Comparison of ENCODE assay signal across 9 mouse cellular contexts in the genomic region with DNA sequence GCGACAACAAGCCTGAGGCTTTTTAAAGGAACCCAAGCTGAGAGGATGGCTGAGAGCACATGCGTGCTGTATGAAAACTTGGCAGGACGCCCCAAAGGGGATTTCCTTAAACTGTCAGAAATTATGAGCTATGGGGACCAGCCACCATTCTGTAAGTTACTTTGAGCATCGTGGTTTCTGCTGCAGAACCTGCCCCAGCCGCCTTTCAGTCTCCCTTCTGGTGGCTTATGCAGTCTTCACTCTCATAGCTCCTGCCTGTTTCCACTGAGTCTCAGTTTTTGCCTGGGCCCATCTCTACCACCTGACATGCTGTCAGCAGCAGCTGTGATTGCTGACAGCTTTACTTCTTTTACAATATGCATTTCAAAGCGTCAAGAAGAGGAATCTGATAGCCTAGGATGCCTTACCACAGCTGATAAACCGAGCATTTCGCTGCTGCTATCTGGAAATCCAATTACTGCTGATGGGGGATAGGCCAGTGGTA. TPM values are rescaled to one million over a fixed set of nuclear protein-coding genes. Genes with fewer than 3 reads are reported as not detected.
DNase-seq lines count a peak whose midpoint lies in the region; ATAC-seq and TF ChIP-seq lines count a peak whose summit lies in the region.
"Had no signal": no experiment of that assay in that cellular context is flagged by ENCODE, and none has a peak within 500 bp of the region (broad histone marks: within the 10 kb centered on the region; RNA-seq: fewer than 3 reads in every experiment).

No protein-coding gene starts in this region.

- peaks cover 5 to 9% of the 10 kb centered on the region in 2 experiments; a peak in 2 of 4 replicates for H3K4me1 ChIP-seq in CH12.LX (ENCODE audit: control insufficient read depth in 1 of 2, insufficient read depth in 2 of 2)
- H3K4me1 ChIP-seq in kidney, postnatal 0 days (replicated peaks; ENCODE audit: insufficient read depth, low read length), result no peaks in the 10 kb centered on the region

- no peak for ATAC-seq in kidney, postnatal 0 days (replicated peaks; ENCODE audit: low FRiP score, low read depth)

- no peaks in the 10 kb centered on the region for H3K9me3 ChIP-seq in CH12.LX (replicated peaks; ENCODE audit: low read length)
- no peaks in the 10 kb centered on the region for H3K9me3 ChIP-seq in kidney, postnatal 0 days (replicated peaks; ENCODE audit: low read length)

- no peak overlapping the region for H3K9ac ChIP-seq in CH12.LX (ENCODE audit: insufficient read depth, low read depth)
- no peak overlapping the region for H3K9ac ChIP-seq in kidney, postnatal 0 days (ENCODE audit: low read depth, low read length)

- H3K79me2 ChIP-seq in CH12.LX (replicated peaks; ENCODE audit: control insufficient read depth, extremely low read depth, insufficient read depth, poor library complexity, severe bottlenecking), result no peaks in the 10 kb centered on the region

- no peak for TF ChIP-seq EP300 in CH12.LX (IDR thresholded peaks at IDR 0.05; ENCODE audit: low read length)

- peak; percentile 22 for DNase-seq in heart, postnatal 4 days
- DNase-seq in heart, postnatal 36 days, result no peak
- DNase-seq in 3T3-L1 (ENCODE audit: low read depth, low spot score) (peak; percentile 84), CH12.LX (ENCODE audit: extremely low read depth) (peak; percentile 8)
- peak; percentile 57 for DNase-seq in kidney, postnatal 0 days (ENCODE audit: low spot score)
- DNase-seq in layer of hippocampus, postnatal 10 days (ENCODE audit: low spot score in 2 of 2), result no peak
- DNase-seq in gastrocnemius, adult 18-20 months (ENCODE audit: low spot score), result no peak
- DNase-seq in T-cell, adult 2 months (ENCODE audit: low spot score), result no peak

- in situ Hi-C loops in CH12.LX (cut with MboI; ENCODE audit: low pct_ligation_motif_present, low pct_unique_long_range_greater_than_20kb, low sequenced_read_pairs), result no loop called here

- no peak overlapping the region for H3K4me3 ChIP-seq in CH12.LX (replicated peaks in 1 of 3; ENCODE audit: low read depth in 2 of 3, low read length in 2 of 3, poor library complexity in 1 of 3)
- no peak overlapping the region for H3K4me3 ChIP-seq in kidney, postnatal 0 days (replicated peaks; ENCODE audit: low read depth, low read length)

- TF ChIP-seq RAD21 in CH12.LX (IDR thresholded peaks at IDR 0.05; ENCODE audit: low read depth, low read length), result no peak

- 47% methylated on average over 8 of the region's 8 CpGs for WGBS in kidney, postnatal 0 days

- H3K27ac ChIP-seq in CH12.LX (ENCODE audit: insufficient read depth, low read depth), result no peak overlapping the region
- H3K27ac ChIP-seq in kidney, postnatal 0 days, result no peak overlapping the region

- H3K36me3 ChIP-seq in CH12.LX (replicated peaks in 1 of 2; ENCODE audit: control insufficient read depth in 1 of 2, insufficient read depth in 1 of 2, low read length in 1 of 2), result no peaks in the 10 kb centered on the region
- H3K36me3 ChIP-seq in kidney, postnatal 0 days (ENCODE audit: insufficient read depth, low read length), result no peaks in the 10 kb centered on the region

- H3K4me2 ChIP-seq in CH12.LX (ENCODE audit: insufficient read depth, low read depth, poor library complexity, severe bottlenecking), result no peak overlapping the region
- H3K4me2 ChIP-seq in kidney, postnatal 0 days (ENCODE audit: low read length), result no peak overlapping the region

- dilution Hi-C loops in CH12.LX (cut with MboI; ENCODE audit: extremely low pct_ligation_motif_present, extremely low pct_unique_long_range_greater_than_20kb, low sequenced_read_pairs), result no loop called here

- TF ChIP-seq CTCF in CH12.LX (conservative IDR thresholded peaks at IDR 0.05 in 1 of 2, IDR thresholded peaks at IDR 0.05 in 1 of 2; ENCODE audit: low read depth in 2 of 2, low read length in 2 of 2), result no peak
- TF ChIP-seq CTCF in kidney, postnatal 0 days (IDR thresholded peaks at IDR 0.05; ENCODE audit: low read depth), result no peak

- no peak for TF ChIP-seq POLR2A in CH12.LX (IDR thresholded peaks at IDR 0.05; ENCODE audit: low read depth, low read length)

- intact Hi-C loops in heart, postnatal 36 days (cut with DNase I), result no loop called here

- no peaks in the 10 kb centered on the region for H3K27me3 ChIP-seq in CH12.LX (replicated peaks)
- H3K27me3 ChIP-seq in kidney, postnatal 0 days (ENCODE audit: insufficient read depth, low read length), result no peaks in the 10 kb centered on the region

TF ChIP-seq in CH12.LX, 34 proteins besides CTCF, POLR2A, EP300 and RAD21:
- TF ChIP-seq USF1 (IDR thresholded peaks at IDR 0.05; ENCODE audit: low read depth, low read length) (no peak), JUND (conservative IDR thresholded peaks at IDR 0.05; ENCODE audit: low read depth, low read length) (no peak), HCFC1 (IDR thresholded peaks at IDR 0.05; ENCODE audit: low read depth, low read length) (no peak), PAX5 (IDR thresholded peaks at IDR 0.05; ENCODE audit: low read length) (no peak), TCF12 (IDR thresholded peaks at IDR 0.05; ENCODE audit: low read depth, low read length) (no peak), SIN3A (IDR thresholded peaks at IDR 0.05; ENCODE audit: low read length) (no peak), IRF4 (IDR thresholded peaks at IDR 0.05; ENCODE audit: low read depth, low read length) (no peak), MXI1 (IDR thresholded peaks at IDR 0.05; ENCODE audit: low read depth, low read length) (no peak), MEF2A (IDR thresholded peaks at IDR 0.05; ENCODE audit: borderline replicate concordance, low read depth, low read length) (no peak), ZKSCAN1 (IDR thresholded peaks at IDR 0.05; ENCODE audit: borderline replicate concordance, low read depth, low read length) (no peak)

RNA-seq across cellular contexts. Expression of gene Gm14862, which starts 13.3 kb away (rescaled TPM):
- not detected for total RNA-seq in heart, postnatal 4 days (2021)
- not detected for total RNA-seq in heart, postnatal 36 days (2021)
- total RNA-seq in CH12.LX (2012; rRNA removed) (not detected in 2 replicates), CH12.LX (2014; rRNA removed) (not detected in 2 replicates)
- not detected in 2 replicates for polyA plus RNA-seq in CH12.LX (2012; ENCODE audit: insufficient read length, low read depth)
- polyA plus RNA-seq in kidney, postnatal 0 days (2015; fragmentation: Nextera tagmentation; extraction: Ambion mirVana), result not detected in 2 replicates
- total RNA-seq in layer of hippocampus, postnatal 10 days (2021), result not detected
- not detected for total RNA-seq in gastrocnemius, adult 18-20 months (2021)
- polyA plus RNA-seq: gonadal fat pad, adult 2 months had no signal

RNA-seq across cellular contexts. Expression of gene Xk, which starts 29.1 kb away (rescaled TPM):
- total RNA-seq in heart, postnatal 4 days (2021), result 1 to 10 TPM; 4.6 to 4.9 TPM
- 10 to 100 TPM in 1 of 2 experiments, 1 to 10 TPM in 1; 4.8 to 11.0 TPM for total RNA-seq in heart, postnatal 36 days (2021)
- 0.68 and 0.88 TPM in 2 replicates for total RNA-seq in CH12.LX (2012; rRNA removed)
- total RNA-seq in CH12.LX (2014; rRNA removed), result 0.05 and 0.08 TPM in 2 replicates
- polyA plus RNA-seq in CH12.LX (2012; ENCODE audit: insufficient read length, low read depth), result 0.35 and 0.44 TPM in 2 replicates
- polyA plus RNA-seq in kidney, postnatal 0 days (2015; fragmentation: Nextera tagmentation; extraction: Ambion mirVana), result 0.47 and 0.61 TPM in 2 replicates
- 10 to 100 TPM in 1 of 2 experiments, 1 to 10 TPM in 1; 9.1 to 11.5 TPM for total RNA-seq in layer of hippocampus, postnatal 10 days (2021)
- 1 to 10 TPM; 4.7 to 6.5 TPM for total RNA-seq in gastrocnemius, adult 18-20 months (2021)

RNA-seq across cellular contexts. Expression of gene H2al1m, which starts 40.1 kb away (rescaled TPM):
- total RNA-seq in heart, postnatal 4 days (2021), result 1 to 10 TPM in 1 of 2 experiments, under 1 TPM in 1; 0.76 to 1.1 TPM
- total RNA-seq in heart, postnatal 36 days (2021), result under 1 TPM in 1 of 2 experiments, not detected in 1; 0.54 TPM
- total RNA-seq in CH12.LX (2012; rRNA removed), result 0.50 TPM in 1 of 2 replicates, not detected in the other
- total RNA-seq in CH12.LX (2014; rRNA removed), result not detected in 2 replicates
- not detected in 2 replicates for polyA plus RNA-seq in CH12.LX (2012; ENCODE audit: insufficient read length, low read depth)
- not detected in 2 replicates for polyA plus RNA-seq in kidney, postnatal 0 days (2015; fragmentation: Nextera tagmentation; extraction: Ambion mirVana)
- total RNA-seq in layer of hippocampus, postnatal 10 days (2021), result not detected
- total RNA-seq in gastrocnemius, adult 18-20 months (2021), result under 1 TPM in 1 of 2 experiments, not detected in 1; 0.64 TPM

RNA-seq across cellular contexts. Expression of gene Lancl3, which starts 43.7 kb away (rescaled TPM):
- total RNA-seq in heart, postnatal 4 days (2021), result 1 to 10 TPM; 4.0 to 5.7 TPM
- 1 to 10 TPM; 5.5 to 5.9 TPM for total RNA-seq in heart, postnatal 36 days (2021)
- not detected in 2 replicates for total RNA-seq in CH12.LX (2012; rRNA removed)
- total RNA-seq in CH12.LX (2014; rRNA removed), result not detected in 2 replicates
- polyA plus RNA-seq in CH12.LX (2012; ENCODE audit: insufficient read length, low read depth), result 0.07 TPM in 1 of 2 replicates, not detected in the other
- 0.71 and 0.82 TPM in 2 replicates for polyA plus RNA-seq in kidney, postnatal 0 days (2015; fragmentation: Nextera tagmentation; extraction: Ambion mirVana)
- 1 to 10 TPM; 3.9 to 5.5 TPM for total RNA-seq in layer of hippocampus, postnatal 10 days (2021)
- under 1 TPM; 0.64 to 0.73 TPM for total RNA-seq in gastrocnemius, adult 18-20 months (2021)

Comparison
In these comparisons a context has a peak if more than half of its experiments do, and no peak if none do; other contexts are left out.
1. DNase-seq: peak in heart, postnatal 4 days (single experiment), 3T3-L1 (single experiment), CH12.LX (single experiment) and kidney, postnatal 0 days (single experiment); none in heart, postnatal 36 days (0 of 2), layer of hippocampus, postnatal 10 days (0 of 2), gastrocnemius, adult 18-20 months (single experiment) and T-cell, adult 2 months (single experiment).